Mouse (Mus musculus) forelimb bud, embryonic 11.5 days (tissue): ENCODE measurements around the gene Lrrc38.

Experiments
- DNase-seq: peaks from one replicate; pipeline ENCODE4 v3.0.0-alpha.2; 2012; ENCODE audit warnings: low read depth, low spot score

Lrrc38 gene

DNA sequence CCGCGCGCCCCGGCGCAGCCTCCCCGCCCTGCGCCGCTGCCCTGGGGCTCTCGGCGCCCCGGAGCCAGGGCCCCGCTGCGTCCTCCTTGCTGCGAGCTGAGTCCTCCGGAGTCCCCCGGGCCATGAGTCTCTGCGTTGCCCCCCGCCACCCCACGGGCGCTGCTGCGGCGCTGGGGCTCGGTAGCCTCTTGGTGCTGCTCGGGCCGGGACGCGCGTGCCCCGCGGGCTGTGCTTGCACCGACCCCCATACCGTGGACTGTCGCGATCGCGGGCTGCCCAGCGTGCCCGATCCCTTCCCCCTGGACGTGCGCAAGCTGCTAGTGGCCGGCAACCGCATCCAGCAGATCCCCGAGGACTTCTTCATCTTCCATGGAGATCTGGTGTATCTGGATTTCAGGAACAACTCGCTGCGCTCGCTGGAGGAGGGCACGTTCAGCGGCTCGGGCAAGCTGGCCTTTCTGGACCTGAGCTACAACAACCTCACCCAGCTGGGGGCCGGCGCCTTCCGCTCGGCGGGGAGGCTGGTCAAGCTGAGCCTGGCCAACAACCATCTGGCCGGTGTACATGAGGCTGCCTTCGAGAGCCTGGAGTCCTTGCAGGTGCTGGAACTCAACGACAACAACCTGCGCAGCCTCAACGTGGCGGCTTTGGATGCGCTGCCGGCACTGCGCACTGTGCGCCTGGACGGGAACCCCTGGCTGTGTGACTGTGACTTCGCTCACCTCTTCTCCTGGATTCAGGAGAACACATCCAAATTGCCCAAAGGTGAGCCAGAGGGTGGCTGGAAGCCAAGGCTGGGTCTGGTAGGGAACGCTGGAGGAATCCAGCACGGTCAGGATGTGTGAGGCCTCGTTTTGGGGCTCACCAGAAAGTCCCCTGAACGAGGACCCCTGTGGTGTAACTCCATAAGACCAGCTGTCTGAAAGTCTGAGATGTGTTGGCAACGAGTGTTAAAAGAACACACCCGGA is 774 bp downstream of the Lrrc38 start:
- DNase-seq, result no peak

GRCm38 (mm10) chr4:143352301-143352700 is 2.7 kb downstream of the Lrrc38 start:
- no peak for DNase-seq

DNA sequence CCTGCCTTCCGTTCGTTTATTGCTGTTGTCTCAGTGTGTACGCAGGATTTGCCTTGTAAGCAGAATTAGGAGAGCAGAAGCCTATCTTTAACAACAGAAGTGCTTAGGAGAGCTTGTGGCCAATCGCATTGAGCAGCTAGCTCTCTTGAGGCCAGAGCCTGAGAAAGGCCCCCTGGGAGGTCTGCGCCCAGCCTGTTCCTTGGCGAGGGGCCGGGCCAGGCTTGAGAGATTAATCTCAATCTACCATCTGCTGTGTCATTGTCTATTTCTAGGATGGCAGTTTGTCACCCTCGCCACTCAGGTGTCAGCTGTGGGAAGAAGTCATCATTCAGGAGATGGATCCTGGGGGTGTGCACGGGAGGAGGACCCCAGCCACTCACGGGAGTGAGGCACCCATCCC is 12.0 kb downstream of the Lrrc38 start:
- no peak for DNase-seq

GRCm38 (mm10) chr4:143366415-143367041 is 17.0 kb downstream of the Lrrc38 start:
- no peak for DNase-seq

GRCm38 (mm10) chr4:143379480-143379879 is 29.9 kb downstream of the Lrrc38 start:
- no peak for DNase-seq

- DNase-seq, result no peak
Measured at GRCm38 (mm10) chr4:143379931-143380715, 30.6 kb downstream of the Lrrc38 start.

- peak; percentile 35 for DNase-seq
Measured at GRCm38 (mm10) chr4:143380716-143381004, 31.1 kb downstream of the Lrrc38 start.

DNA sequence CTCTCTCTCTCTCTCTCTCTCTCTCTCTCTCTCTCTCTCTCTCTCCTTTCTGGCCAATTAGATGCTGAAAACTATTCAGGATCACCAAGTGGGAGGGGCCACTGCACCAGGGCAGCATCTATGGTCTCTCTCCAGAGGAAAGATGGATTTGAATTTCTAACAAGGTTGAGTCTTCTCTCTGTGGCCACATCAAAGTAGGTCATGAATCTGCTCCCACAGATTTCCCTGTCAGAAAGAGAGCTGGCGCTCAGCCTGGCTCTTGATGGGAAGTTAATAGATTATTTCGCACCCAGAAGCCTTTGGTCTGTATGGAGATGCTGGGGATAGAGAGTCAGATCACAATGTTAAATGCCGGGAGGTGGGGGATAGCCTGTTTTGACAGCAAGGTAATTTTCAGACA is 32.6 kb downstream of the Lrrc38 start:
- DNase-seq, result no peak

- peak; percentile 7 for DNase-seq
Measured at GRCm38 (mm10) chr4:143383646-143384045, 34.1 kb downstream of the Lrrc38 start.

DNA sequence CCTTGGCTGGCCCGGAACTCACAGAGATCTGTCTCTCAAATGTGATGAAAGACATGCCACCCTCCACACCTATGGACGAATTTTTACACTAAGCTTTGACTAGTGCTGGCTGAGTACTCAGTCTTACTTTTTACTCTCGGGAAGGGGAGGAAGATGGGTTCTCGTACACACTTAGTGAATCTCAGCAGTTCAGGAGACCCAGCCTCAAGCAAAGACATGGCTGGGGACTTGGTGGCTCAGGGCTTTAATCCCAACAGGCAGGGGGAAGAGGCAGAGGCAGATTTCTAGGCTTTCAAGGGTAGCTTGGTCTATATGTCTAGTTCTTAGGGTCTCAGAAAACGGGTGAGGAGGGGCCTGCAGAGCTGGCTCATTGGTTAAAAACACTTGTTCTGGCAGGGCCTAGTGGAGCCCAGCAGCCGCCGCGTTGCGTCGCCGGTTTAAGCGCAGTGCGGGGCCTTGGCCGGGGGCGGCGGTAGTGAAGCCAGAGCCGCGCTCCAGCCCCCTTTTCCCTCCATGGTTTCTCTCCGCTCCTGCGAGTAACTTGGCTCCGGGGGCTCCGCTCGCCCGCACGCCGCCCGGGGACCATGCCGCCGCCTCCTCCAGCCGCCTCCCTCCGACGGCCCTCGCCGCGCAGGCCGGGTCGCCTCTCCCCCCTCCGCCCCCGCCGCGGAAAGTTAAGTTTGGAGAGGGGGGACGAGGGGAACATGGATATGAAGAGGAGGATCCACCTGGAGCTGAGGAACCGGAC is 39.6 kb downstream of the Lrrc38 start:
- DNase-seq, result peak; percentile 40

- no peak for DNase-seq
Measured at GRCm38 (mm10) chr4:143394181-143394580, 44.6 kb downstream of the Lrrc38 start, which contains the start of gene Pramel1. Gene Pramel1, plus strand, starts transcription at chr4:143394428.

DNA sequence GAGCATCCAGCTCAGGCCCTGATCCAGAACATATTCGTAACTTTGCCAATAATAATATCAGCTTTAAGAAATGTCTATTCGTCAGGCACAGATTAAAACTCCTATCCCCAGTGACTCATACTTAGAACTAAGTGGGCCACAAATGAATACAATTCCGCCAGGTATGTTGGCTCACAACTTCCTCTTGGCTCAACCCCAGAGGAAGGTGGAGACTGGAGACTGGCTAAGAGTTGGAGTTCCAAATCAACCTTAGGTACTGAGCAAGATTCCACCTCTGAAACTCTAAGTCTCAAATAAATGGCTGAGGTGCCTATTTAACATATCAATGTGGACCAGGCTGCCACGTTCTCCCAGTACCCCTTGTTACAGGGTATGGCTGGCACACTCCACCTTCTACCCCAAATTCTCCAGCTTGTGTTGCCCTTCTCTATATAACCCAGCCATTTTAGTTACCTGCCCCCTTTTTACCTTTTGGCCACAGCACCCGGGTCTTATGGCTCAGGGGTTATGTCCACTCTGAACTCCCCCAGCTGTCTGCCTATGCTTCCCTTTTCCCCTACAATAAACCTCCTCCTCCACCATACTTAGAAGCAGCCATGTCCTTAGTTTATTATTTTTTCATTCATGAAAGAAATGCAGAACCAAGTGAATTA is 62.1 kb downstream of the Lrrc38 start:
- no peak for DNase-seq

DNA sequence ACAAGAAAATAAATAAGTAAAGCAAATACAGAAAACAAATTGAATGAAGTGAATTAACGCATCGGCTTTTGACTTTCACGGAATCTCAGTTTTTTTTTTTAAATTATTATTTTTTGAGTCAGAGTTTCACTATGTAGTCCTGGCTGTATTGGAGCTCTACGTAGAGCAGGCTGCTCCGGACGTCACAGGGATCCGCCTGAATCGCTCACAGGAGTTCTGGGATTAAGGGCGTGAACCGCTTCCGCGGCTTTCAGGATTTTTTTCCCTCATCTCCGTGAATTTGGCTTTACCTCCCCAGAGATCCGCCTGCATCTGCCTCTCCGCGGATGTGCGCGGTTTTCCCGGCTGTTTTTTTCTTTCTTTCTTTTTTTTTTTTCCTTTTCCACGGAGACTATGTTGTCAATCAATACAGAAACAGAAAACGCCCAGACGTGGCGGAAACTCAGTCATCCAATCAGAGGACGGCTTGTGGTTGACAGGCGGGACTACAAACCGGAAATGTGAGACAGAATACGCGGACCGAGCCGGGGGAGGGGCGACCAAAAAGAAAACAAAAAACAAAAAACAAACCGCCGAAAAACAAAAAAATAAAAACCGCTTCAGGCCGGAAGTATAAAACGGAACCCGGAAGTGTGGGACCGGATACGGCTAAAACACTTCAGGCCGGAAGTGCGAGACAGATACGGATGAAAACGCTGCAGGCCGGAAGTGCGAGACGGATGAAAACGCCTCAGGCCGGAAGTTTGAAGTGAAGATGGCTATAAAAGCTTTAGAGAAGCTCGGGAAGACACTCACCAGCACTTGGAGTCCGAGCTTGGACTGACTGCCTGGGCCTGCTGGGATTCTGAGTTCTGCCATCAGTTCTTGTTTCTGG is 62.9 kb downstream of the Lrrc38 start, which contains the start of gene Pramef8:
Gene Pramef8, plus strand, starts transcription at position 208 of the 874 bp plus-strand sequence.
- peak; percentile 93 for DNase-seq

DNA sequence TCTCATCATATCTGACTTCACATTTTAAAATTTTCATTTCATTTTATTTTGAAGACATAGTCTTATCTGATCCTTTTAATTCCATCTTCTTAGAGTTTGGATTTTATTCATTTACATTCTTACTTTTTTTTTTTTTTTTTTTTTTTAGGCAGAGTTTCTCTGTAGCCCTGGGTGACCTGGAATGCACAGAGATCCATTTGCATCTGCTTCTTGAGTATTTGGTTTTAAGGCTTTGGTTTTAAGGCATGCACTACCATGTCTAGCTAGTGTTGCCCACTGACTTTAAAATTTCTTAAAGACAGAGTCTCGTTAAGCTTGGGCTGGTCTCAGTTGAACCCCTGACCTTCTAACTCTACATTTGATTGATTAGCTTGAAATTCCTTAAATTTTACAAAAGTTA is 64.1 kb downstream of the Lrrc38 start:
- no peak for DNase-seq

DNA sequence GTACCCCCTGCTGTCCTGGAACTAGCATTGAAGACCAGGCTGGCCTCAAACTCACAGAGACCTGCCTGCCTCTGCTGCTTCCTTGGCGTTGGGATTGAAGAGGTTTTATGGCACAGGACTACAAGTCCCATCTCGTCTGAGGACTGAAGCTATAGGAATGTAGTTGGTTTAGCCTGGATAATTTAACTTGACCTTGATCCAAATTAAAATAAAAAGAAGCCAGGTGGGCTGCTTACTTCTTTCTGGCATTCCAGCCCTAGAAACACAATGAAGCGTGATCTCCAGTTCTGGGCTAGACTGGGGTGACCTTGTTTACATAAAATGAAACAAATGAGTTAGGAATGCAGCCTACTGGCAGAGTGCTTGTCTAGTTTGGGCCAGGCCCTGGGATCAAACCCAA is 64.6 kb downstream of the Lrrc38 start:
- no peak for DNase-seq
